Mouse (Mus musculus) cerebellum, adult 9-10 months (tissue): ENCODE measurements around the gene Tbc1d13.
A peak's percentile ranks its signal among the peaks of the same experiment; 100 is the strongest.
"Not testable (repeated sequence)": the region's sequence is repeated elsewhere in the genome, so short reads cannot be mapped to it uniquely, and the experiment has no call there.

ENCODE experiments used
- DNase-seq: peaks from one replicate; pipeline ENCODE4 v3.0.0; 2022

The Tbc1d13 gene

GRCm38 (mm10) chr2:30131240-30131639 is 2.3 kb upstream of the Tbc1d13 start:
- DNase-seq = not testable (repeated sequence)

GRCm38 (mm10) chr2:30132801-30133612 is 539 bp upstream of the Tbc1d13 start:
- DNase-seq = no peak

GRCm38 (mm10) chr2:30134378-30134711 is 799 bp downstream of the Tbc1d13 start:
- no peak for DNase-seq

GRCm38 (mm10) chr2:30134928-30135620 is 1.5 kb downstream of the Tbc1d13 start:
- no peak for DNase-seq

GRCm38 (mm10) chr2:30136458-30136857 is 2.9 kb downstream of the Tbc1d13 start:
- DNase-seq = no peak

- DNase-seq = peak; percentile 77
Observed at GRCm38 (mm10) chr2:30140021-30140420, 6.5 kb downstream of the Tbc1d13 start.

GRCm38 (mm10) chr2:30144436-30144835 is 10.9 kb downstream of the Tbc1d13 start:
- DNase-seq = no peak

- no peak for DNase-seq
Observed at GRCm38 (mm10) chr2:30147466-30147865, 13.9 kb downstream of the Tbc1d13 start.

GRCm38 (mm10) chr2:30151840-30152239 is 18.3 kb downstream of the Tbc1d13 start:
- no peak for DNase-seq

GRCm38 (mm10) chr2:30152616-30153015 is 19.1 kb downstream of the Tbc1d13 start:
- DNase-seq = no peak

- DNase-seq = not testable (repeated sequence)
Observed at GRCm38 (mm10) chr2:30159871-30160270, 26.3 kb downstream of the Tbc1d13 start.

GRCm38 (mm10) chr2:30161809-30162208 is 28.3 kb downstream of the Tbc1d13 start:
- peak; percentile 66 for DNase-seq

- no peak for DNase-seq
Observed at GRCm38 (mm10) chr2:30164340-30164932, 30.9 kb downstream of the Tbc1d13 start.

- DNase-seq = no peak
Observed at GRCm38 (mm10) chr2:30166677-30167076, 33.1 kb downstream of the Tbc1d13 start.

- DNase-seq = peak; percentile 94
Observed at GRCm38 (mm10) chr2:30171371-30171996, 37.9 kb downstream of the Tbc1d13 start, which contains the start of gene Endog. TSS of gene Endog (plus strand) at chr2:30171493.

- no peak for DNase-seq
Observed at GRCm38 (mm10) chr2:30171997-30172382, 38.4 kb downstream of the Tbc1d13 start.

- peak; percentile 54 for DNase-seq
Observed at GRCm38 (mm10) chr2:30173541-30174240, 40.1 kb downstream of the Tbc1d13 start.

- peak; percentile 43 for DNase-seq
Observed at GRCm38 (mm10) chr2:30175897-30176296, 42.4 kb downstream of the Tbc1d13 start.

- DNase-seq = peak; percentile 66
Observed at GRCm38 (mm10) chr2:30176561-30176960, 43.0 kb downstream of the Tbc1d13 start.

GRCm38 (mm10) chr2:30177700-30178675 is 44.4 kb downstream of the Tbc1d13 start, which contains the start of gene Spout1:
TSS of gene Spout1 (minus strand) at chr2:30178459.
- DNase-seq = peak; percentile 94

- DNase-seq = not testable (repeated sequence)
Observed at GRCm38 (mm10) chr2:30178711-30179110, 45.2 kb downstream of the Tbc1d13 start.
